Mouse (Mus musculus): ENCODE data around the gene Agap1. TPM values are rescaled to one million over a fixed set of nuclear protein-coding genes. Genes with fewer than 3 reads are reported as not detected.

Agap1 gene
- polyA plus RNA-seq, 1 experiment from 2014 or later = 8.8 TPM

DNA sequence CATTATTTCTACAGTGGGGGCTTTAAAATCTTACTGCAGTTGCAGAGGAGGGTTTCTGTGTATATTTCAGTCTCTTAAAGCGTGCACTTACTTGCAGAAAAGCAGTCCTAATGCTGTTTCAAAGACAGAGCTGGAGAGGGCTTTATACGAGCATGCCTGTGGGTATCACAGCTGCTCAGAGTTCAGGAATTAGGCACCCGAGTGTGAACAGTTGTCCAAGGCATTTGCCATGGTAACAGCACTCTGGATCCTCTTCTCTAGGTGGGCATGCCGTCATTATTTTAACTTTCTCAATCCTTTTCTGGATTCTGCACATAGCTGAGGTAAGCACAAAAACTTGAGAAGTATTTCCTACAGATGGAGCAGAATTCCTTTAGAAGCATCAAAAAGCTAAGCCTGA lies 321.1 kb downstream of the Agap1 start:
- no peaks in the 10 kb centered on the region for H3K79me2 ChIP-seq (ENCODE audit: inconsistent target)
- H3K36me3 ChIP-seq (ENCODE audit: inconsistent target) = no peaks in the 10 kb centered on the region
- no peak overlapping the region for H3K4me3 ChIP-seq (ENCODE audit: inconsistent target)
- H3K27ac ChIP-seq = no peak overlapping the region
- WGBS (ENCODE audit: missing documents) = 91% methylated on average over 4 of the region's 4 CpGs

DNA sequence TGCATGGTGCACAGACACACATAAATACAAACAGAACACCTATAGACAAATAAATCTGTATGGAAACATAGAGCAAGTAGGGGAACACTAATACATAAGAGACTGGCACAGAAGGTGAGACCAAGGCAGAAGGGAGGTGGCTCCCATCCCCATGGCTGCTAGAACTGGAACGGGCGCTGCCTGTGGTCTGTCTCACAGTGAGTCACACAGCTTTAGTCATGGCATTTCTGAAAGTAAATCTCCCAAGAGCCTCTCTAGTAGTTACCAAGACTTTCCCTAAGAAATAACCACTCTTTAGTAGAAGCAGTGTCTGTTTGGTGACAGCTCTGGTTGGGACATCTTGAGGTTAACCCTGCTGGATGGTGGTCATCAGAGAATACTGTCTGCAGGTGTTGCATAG lies 326.1 kb downstream of the Agap1 start:
- H3K27ac ChIP-seq = no peak overlapping the region
- no peak overlapping the region for H3K4me3 ChIP-seq (ENCODE audit: inconsistent target)
- no peaks in the 10 kb centered on the region for H3K36me3 ChIP-seq (ENCODE audit: inconsistent target)
- 96% methylated on average over 2 of the region's 2 CpGs for WGBS (ENCODE audit: missing documents)
- no peaks in the 10 kb centered on the region for H3K79me2 ChIP-seq (ENCODE audit: inconsistent target)

DNA sequence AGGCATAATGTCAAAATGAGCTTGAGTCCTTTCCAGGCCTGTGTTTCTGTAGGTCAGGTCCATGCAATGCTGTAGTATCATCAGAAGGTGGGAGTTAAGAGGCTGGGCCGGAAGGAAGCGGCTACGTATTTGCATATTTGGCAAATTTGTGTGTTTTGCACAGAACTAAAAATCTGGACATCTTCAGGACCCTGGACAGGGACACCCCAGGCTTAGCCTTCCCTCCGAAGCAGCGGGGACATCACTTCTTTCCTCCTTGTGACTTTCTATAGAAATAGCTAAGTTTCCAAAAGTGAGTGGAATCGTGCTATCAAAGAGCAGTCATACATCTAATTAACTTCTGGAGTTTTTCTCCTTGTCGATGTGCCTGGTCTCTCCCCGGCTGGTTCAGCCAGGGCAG lies 327.3 kb downstream of the Agap1 start:
- H3K36me3 ChIP-seq (ENCODE audit: inconsistent target) = no peaks in the 10 kb centered on the region
- H3K27ac ChIP-seq = no peak overlapping the region
- 75% methylated on average over 8 of the region's 8 CpGs for WGBS (ENCODE audit: missing documents)
- no peaks in the 10 kb centered on the region for H3K79me2 ChIP-seq (ENCODE audit: inconsistent target)
- H3K4me3 ChIP-seq (ENCODE audit: inconsistent target) = no peak overlapping the region

DNA sequence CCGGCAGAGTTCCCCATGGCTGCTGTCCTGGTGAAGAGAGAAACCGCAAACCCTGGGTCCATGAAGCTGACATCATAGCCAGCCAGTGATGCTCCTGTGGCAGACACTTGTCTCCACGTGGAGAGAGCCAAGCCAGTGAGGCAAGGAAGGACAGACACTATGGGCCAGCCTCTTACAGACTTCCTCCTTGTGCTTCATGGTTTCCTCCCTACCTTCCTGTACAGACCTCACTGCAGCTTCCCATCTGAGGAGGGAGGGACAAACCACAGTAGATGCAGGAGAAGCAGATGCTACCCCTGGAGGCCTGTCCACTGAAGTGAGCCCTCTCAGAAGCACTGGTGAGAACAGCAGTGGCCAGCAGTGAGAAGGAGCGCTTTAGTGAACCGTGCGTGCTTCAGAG lies 332.2 kb downstream of the Agap1 start:
- no peaks in the 10 kb centered on the region for H3K36me3 ChIP-seq (ENCODE audit: inconsistent target)
- H3K4me3 ChIP-seq (ENCODE audit: inconsistent target) = no peak overlapping the region
- WGBS (ENCODE audit: missing documents) = 64% methylated on average over 6 of the region's 6 CpGs
- no peaks in the 10 kb centered on the region for H3K79me2 ChIP-seq (ENCODE audit: inconsistent target)
- no peak overlapping the region for H3K27ac ChIP-seq

DNA sequence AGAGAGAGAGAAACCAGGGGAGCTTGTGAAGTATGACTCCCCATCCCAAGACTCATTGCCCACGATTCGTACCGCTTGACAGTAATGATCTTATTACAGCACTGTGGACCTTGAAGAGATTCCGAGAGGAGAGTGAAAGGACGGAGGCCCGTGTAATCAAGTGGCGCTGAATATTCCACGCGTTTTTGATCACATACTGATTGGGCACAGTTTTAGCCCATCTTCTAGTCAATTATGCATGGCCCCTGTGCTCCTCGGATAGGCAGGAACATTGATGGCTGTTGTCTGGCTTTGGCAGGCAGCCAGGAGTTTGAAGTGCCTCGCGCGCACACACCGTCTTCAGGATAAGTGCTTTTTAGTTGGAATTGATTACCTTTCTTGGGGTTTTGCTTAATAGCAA lies 344.1 kb downstream of the Agap1 start:
- 94% methylated on average over 14 of the region's 14 CpGs for WGBS (ENCODE audit: missing documents)
- Histone ChIP-seq H3K36me3 (ENCODE audit: inconsistent target) (no peaks in the 10 kb centered on the region), H3K79me2 (ENCODE audit: inconsistent target) (no peaks in the 10 kb centered on the region), H3K27ac (no peak overlapping the region), H3K4me3 (ENCODE audit: inconsistent target) (no peak overlapping the region)

DNA sequence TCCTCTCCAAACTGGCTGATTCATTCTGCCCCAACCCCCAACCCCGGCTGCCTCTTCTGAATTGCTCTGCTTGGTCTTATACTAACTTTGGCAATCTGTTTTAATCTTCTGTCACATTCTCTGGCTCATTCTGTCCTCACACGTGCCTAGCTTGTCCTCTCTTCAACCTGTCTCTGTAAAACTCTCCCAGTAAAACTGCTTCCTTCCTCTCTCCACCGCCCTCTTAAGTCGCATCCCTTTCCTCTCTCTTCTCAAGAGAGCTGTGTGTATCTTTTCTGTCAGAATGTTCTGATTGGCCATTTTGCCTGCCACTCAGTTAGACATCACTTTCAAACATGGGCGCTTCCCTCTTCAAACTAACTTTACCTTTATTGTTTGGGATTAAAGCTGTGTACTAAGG lies 346.9 kb downstream of the Agap1 start:
- Histone ChIP-seq H3K79me2 (ENCODE audit: inconsistent target) (no peaks in the 10 kb centered on the region), H3K36me3 (ENCODE audit: inconsistent target) (no peaks in the 10 kb centered on the region), H3K4me3 (ENCODE audit: inconsistent target) (no peak overlapping the region), H3K27ac (no peak overlapping the region)
- WGBS (ENCODE audit: missing documents) = 85% methylated on average over 5 of the region's 5 CpGs

DNA sequence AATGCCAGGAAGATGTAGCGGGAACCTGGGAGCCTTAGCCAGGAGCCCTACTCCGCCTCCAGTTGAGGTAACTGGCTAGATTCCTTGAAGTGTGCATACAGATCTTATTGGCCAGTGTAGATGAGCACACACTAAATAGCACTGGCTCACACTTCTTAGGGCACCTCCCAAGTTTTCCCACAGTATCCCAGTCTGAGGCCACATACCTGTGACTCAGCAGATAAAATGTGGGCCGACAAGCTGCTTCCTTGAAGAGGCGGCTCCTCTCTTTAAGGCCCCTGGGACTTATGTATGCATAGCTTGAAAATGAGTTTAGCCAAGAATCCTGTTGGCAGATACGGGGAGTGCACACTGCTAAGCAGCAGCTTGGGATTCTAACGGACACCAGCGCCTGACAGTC lies 350.4 kb downstream of the Agap1 start:
- H3K36me3 ChIP-seq (ENCODE audit: inconsistent target) = no peaks in the 10 kb centered on the region
- H3K27ac ChIP-seq = no peak overlapping the region
- H3K4me3 ChIP-seq (ENCODE audit: inconsistent target) = no peak overlapping the region
- WGBS (ENCODE audit: missing documents) = 94% methylated on average over 7 of the region's 7 CpGs
- no peaks in the 10 kb centered on the region for H3K79me2 ChIP-seq (ENCODE audit: inconsistent target)

DNA sequence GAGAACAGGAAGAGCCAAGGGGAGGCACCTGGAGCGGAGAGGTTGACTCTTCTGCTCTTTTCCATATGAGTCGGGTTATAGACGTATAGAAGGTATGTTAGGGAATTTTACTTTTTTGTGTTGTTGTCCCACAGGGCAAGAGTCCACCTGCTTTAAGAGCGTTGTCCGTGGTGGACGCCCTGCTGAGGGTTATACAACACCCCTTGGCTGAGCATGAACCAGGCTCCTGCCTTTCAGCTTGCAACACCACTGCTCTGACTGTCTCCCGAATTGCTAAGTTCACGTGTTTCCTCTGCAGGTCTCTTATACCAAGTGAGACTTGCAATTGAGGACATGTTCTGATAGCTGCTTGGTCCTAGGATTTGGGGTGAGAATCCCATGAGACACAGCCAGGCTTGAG lies 358.2 kb downstream of the Agap1 start:
- H3K79me2 ChIP-seq (ENCODE audit: inconsistent target) = no peaks in the 10 kb centered on the region
- H3K4me3 ChIP-seq (ENCODE audit: inconsistent target) = no peak overlapping the region
- no peak overlapping the region for H3K27ac ChIP-seq
- H3K36me3 ChIP-seq (ENCODE audit: inconsistent target) = no peaks in the 10 kb centered on the region
- WGBS (ENCODE audit: missing documents) = 90% methylated on average over 8 of the region's 8 CpGs

DNA sequence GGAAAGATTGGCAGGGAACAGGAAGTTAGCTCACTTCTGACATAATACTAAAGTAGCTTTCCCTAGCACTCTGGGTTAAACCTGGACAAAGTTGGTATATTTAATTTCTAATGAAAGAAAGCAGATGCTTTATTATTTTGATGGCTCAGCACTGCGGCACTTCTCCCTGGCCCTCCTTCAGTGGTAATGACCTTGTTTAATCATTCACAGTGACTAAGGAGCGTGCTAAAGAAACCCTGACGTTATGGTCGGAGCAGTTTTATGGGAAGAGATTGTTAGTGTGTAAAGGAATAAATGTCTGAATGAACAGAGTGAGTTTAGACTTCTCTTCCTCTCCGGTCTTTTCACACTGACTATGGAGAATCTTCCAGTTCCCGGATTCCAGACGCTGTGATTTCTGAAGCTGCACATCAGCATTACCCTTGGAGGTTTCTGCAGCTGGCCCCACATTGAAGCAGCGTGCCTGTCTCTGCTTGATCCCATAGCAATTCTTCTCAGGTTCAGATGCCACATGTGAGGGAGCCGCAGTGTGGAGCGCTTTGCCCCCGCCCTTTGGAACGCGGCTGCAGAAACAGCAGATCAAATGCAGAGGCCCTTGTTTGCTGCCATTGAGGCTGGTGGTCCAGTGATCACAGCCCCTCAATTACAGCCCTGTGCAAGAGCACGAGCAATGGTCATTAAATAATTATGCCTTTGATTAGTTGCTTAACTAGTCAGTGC lies 362.0 kb downstream of the Agap1 start:
- WGBS (ENCODE audit: missing documents) = 89% methylated on average over 14 of the region's 14 CpGs
- H3K79me2 ChIP-seq (ENCODE audit: inconsistent target) = no peaks in the 10 kb centered on the region
- H3K36me3 ChIP-seq (ENCODE audit: inconsistent target) = no peaks in the 10 kb centered on the region
- H3K27ac ChIP-seq = no peak overlapping the region
- H3K4me3 ChIP-seq (ENCODE audit: inconsistent target) = no peak overlapping the region

DNA sequence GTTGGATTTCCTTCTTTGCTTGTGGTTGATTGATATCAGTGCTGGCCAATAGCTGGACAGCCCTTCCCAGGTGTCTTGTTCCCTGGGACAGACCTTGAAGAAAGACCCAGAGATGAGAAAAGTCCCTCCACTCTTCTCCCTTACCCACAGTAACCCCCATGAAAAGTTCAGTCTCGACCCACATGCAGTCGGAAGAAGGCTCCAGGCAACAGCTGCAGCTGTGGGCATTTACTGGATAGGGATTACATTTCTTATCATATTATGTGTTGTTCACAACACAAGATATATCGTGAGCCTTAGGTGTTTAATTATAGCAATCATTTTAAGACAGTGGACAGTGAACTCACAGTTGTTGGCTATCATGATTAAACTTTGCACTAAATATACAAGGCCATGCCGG lies 367.2 kb downstream of the Agap1 start:
- 93% methylated on average over 4 of the region's 4 CpGs for WGBS (ENCODE audit: missing documents)
- no peak overlapping the region for H3K27ac ChIP-seq
- H3K79me2 ChIP-seq (ENCODE audit: inconsistent target) = no peaks in the 10 kb centered on the region
- no peaks in the 10 kb centered on the region for H3K36me3 ChIP-seq (ENCODE audit: inconsistent target)
- H3K4me3 ChIP-seq (ENCODE audit: inconsistent target) = no peak overlapping the region

DNA sequence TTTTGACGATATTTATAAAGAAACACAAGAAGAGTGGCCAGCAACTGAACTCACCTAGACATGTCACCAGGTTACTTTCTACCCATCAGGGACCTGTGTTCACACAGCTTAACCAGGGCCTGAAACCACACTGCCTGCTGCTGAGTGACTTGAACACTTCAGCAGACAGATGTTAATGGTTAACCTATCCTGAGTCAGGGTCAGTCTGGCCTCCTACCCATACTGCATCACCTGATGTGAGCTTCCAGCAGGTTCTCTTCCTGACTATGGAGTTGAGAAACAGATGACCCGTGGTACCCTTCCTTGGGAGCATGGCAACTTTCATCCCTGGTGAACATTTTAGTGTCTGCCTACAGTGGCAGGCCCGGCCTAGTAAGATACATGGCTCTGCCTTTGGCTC lies 367.8 kb downstream of the Agap1 start:
- Histone ChIP-seq H3K36me3 (ENCODE audit: inconsistent target) (no peaks in the 10 kb centered on the region), H3K79me2 (ENCODE audit: inconsistent target) (no peaks in the 10 kb centered on the region), H3K27ac (no peak overlapping the region), H3K4me3 (ENCODE audit: inconsistent target) (no peak overlapping the region)
- 93% methylated on average over 3 of the region's 3 CpGs for WGBS (ENCODE audit: missing documents)

DNA sequence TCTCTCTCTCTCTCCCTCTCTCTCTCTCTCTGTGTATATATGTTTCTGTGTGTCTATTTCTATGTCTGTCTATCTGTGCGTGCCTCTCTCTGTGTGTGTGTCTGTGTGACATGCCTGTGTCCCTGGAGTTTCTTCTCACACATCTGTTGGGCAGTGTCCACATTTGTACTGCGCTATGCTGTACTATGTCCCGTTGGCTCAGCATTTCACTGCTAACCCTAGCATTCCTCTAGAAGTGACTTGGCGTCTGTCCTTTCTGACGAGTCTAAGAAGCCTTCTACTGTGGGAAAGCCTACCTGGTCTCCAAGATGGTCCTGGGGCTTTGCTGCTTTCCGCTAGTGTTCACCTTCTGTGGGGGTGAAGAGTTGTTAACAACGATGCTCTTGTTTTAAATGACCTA lies 368.4 kb downstream of the Agap1 start:
- Histone ChIP-seq H3K4me3 (ENCODE audit: inconsistent target) (no peak overlapping the region), H3K36me3 (ENCODE audit: inconsistent target) (no peaks in the 10 kb centered on the region), H3K79me2 (ENCODE audit: inconsistent target) (no peaks in the 10 kb centered on the region), H3K27ac (no peak overlapping the region)
- 97% methylated on average over 7 of the region's 7 CpGs for WGBS (ENCODE audit: missing documents)

DNA sequence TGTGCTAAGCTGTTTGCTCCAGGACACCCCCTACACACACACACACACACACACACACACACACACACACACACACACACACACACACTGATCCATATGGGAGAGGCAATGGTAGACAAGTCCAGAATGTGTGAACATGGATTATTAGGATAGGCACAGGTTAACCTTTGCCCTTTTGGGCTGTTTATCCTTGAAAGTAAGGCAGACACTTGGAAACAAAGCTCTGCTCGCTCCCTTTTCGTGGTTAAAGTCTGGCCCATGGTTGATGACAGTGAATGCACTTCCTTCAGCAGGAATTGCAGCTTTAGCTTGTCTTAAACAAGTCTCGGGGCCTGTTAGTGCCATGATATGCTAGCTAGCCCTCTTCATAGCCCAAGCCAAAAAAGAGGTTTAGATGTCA lies 372.4 kb downstream of the Agap1 start:
- Histone ChIP-seq H3K79me2 (ENCODE audit: inconsistent target) (no peaks in the 10 kb centered on the region), H3K27ac (no peak overlapping the region), H3K36me3 (ENCODE audit: inconsistent target) (no peaks in the 10 kb centered on the region), H3K4me3 (ENCODE audit: inconsistent target) (no peak overlapping the region)
- 92% methylated on average over 3 of the region's 3 CpGs for WGBS (ENCODE audit: missing documents)

DNA sequence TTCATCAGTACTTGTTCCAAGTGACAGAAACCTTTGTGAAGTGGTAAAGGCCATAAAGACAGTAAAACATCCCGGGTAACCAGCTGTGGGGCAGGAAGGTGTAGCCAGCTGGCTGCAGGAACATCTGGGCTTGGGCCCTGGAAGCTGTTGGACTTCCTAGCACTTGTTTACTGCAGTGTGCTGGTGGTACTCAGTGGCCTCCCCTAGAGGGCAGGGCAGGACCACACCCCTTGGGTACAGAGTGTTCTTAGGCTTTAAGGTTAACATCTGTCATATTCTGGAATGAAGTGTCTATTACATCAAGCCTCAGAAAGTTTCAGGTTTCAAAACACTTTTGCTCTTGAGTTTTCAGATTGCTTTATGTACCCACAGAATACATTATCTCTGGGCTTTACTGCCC lies 376.5 kb downstream of the Agap1 start:
- no peak overlapping the region for H3K27ac ChIP-seq
- WGBS (ENCODE audit: missing documents) = 85% methylated on average over 1 of the region's 1 CpGs
- H3K4me3 ChIP-seq (ENCODE audit: inconsistent target) = no peak overlapping the region
- H3K36me3 ChIP-seq (ENCODE audit: inconsistent target) = no peaks in the 10 kb centered on the region
- no peaks in the 10 kb centered on the region for H3K79me2 ChIP-seq (ENCODE audit: inconsistent target)

DNA sequence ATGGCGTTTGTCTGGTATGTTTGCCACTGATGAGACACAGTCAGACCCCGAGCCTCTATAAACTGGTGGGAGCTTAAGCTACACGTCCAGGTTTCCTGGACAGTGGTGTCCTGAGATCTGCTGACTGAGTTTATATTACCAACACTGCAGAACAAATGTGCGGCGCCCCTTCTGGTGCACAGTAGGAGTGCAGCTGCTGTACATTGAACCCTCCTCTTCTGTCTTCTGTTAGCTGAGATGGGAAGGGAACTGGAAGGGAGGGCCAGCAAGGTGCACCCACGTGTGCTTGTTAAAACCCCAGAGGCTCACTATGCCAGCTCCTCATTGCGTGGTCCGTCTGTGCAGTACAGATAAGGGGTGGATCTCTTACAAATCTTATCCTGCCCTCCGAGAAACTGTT lies 389.5 kb downstream of the Agap1 start:
- Histone ChIP-seq H3K36me3 (ENCODE audit: inconsistent target) (no peaks in the 10 kb centered on the region), H3K4me3 (ENCODE audit: inconsistent target) (no peak overlapping the region), H3K27ac (no peak overlapping the region), H3K79me2 (ENCODE audit: inconsistent target) (no peaks in the 10 kb centered on the region)
- 93% methylated on average over 8 of the region's 9 CpGs for WGBS (ENCODE audit: missing documents)

DNA sequence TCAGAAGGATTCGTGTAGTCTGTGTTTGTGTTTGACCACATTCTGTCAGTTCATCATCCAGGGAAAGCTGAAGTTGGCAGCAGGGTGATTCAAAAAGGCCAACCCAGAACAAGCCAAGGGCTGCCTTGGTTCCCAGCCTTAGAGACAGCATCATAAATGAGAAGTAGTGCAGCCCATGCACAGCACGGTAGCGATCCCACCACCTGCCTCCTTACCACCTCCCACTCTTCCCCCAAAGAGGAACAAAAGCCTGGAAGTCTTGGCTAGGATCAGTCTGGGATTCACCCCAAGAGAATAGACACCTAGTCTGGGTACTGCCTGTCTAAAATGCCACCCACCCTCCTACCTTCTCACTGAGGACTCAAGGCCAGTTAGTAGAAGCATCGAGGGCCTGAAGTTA lies 390.9 kb downstream of the Agap1 start:
- H3K36me3 ChIP-seq (ENCODE audit: inconsistent target) = no peaks in the 10 kb centered on the region
- no peaks in the 10 kb centered on the region for H3K79me2 ChIP-seq (ENCODE audit: inconsistent target)
- WGBS (ENCODE audit: missing documents) = 83% methylated on average over 4 of the region's 4 CpGs
- no peak overlapping the region for H3K4me3 ChIP-seq (ENCODE audit: inconsistent target)
- no peak overlapping the region for H3K27ac ChIP-seq

Measured in macrophage (primary cell).